Mouse (Mus musculus) adrenal gland, postnatal 10 days (tissue): ENCODE measurements around the gene Prkag2. TPM values are rescaled to one million over a fixed set of nuclear protein-coding genes. Genes with fewer than 3 reads are reported as not detected.
A peak's percentile ranks its signal among the peaks of the same experiment; 100 is the strongest.

Source experiments
- DNase-seq: peaks from one replicate; pipeline ENCODE4 v3.0.0; 2021; ENCODE audit warnings: mixed read lengths
- total RNA-seq, 2 experiments: library from RNA; stranded (reverse); gene quantifications; 2 replicates each; pipeline ENCODE4 v1.2.3; 2021

The Prkag2 gene
- total RNA-seq, 2 experiments from 2014 or later: 76.5 to 129 TPM

GRCm38 (mm10) chr5:25047670-25048069 is 52.8 kb downstream of the Prkag2 start:
- DNase-seq: no peak

- DNase-seq: no peak
These were observed 53.7 kb downstream of the Prkag2 start for GRCm38 (mm10) chr5:25046762-25047161.

DNA sequence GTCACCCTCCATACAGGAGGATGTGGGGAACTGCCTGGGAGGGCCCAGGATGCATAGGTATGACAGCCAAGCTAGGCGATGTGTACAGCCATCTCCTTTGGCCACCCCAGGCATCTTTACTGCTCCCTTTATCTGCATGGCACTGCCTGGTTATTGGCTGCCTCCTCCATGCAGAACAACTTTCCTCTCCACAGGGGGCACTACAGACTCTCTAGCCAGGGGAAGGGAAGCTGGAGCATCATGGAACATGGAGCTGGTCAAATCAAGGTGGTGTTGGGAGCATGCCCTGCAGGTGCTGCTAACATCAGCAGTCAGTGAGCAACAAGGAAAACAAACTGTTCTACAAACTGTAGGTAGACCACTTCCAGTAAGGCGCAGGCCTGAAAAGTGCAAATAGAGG is 56.4 kb downstream of the Prkag2 start:
- DNase-seq: no peak

DNA sequence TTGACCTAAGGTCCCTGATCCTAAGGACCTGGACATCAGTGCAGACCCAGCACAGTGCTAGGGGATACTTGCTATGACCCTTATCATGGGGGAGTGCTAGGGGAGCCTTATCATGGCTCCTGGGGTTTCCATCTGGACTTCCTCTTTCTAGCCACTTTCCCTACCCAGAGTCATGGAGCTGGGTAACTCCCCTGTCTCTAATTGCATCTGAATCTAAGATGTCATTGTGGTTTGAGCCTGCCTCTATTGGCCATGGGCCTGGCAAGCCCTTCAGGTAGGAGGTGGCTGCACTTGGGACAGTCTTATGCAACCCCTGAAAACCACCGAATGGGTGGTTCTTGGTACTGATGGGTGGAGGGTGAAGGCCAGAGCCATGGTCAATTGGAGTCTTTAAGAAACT is 58.5 kb downstream of the Prkag2 start:
- no peak for DNase-seq

DNA sequence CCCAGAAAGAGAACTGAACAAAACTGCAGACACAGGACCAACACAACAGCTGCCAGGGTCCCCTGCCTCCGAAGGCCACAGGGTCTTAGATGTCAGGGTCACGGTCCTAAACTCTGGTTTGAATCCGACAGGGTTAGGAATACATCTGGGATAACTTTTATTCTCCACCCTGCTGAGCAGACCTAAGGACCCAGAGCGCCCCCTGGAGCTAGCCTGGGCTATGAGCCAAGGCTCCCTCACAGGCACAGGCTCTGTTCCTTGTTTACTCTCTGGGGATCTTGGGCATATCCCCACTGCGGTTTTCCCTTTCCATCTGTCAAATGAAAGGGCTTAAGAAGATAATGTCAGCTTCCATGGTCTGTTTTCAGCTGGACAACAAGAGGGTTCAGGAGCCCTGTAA is 59.1 kb downstream of the Prkag2 start:
- DNase-seq: peak; percentile 62

GRCm38 (mm10) chr5:25040903-25041302 is 59.5 kb downstream of the Prkag2 start:
- DNase-seq: no peak

DNA sequence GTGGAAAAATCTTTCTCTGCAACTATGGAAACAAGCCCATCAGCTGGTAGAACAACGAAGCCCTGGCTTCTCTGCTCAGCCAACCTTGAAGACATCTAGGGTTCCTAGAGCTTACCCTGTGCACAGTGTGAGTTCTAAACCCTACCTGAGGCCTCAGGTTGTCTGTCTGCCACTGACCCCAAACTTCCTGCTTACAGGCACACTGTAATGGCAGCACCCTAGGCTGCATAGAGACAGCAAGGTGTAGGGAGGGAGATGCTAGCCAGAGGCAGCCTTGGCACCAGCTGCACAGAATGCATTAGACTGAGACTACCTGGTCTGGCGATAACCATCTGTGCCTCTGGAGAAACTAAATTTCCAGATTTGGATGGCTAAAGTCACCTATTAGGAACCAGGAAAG is 61.6 kb downstream of the Prkag2 start:
- DNase-seq: no peak

DNA sequence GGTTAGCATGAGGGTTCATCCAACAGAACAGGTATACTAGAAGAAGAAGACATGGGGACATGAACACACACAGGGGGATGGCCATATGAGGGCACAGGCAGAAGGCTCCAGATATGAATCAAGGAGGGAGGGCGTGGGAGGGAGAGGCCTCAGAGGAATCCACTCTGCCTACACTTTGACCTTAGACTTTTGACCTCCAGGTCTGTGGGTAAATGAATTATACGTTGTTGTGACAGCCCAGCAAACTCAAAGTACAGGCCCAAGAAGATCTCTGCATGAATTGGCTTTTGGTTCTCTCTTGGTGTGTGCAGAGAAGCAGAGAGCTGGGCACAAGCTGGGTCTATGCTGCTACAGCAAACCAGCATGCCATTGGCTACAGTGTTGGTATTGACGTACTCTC is 65.1 kb downstream of the Prkag2 start:
- DNase-seq: no peak

DNA sequence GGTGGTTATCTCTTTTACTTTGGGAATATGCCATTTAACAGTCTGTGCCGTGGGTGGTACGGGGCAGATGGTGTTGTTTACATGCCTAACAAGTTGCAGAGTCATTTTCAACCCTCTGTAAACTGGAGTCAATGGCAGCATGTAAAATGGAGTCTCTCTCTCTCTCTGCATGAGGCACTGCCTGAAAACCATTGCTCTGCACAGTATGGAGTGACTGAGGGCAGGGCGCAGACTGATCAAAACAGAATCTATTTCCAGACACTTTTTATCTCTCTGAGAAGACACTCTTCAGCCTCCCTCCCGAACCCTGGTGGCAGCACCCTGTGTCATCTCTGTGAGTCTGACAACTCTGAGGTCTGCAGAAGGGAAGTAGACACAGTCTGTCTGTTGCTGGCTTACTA is 69.0 kb downstream of the Prkag2 start:
- DNase-seq: no peak

- DNase-seq: no peak
These were observed 69.4 kb downstream of the Prkag2 start for GRCm38 (mm10) chr5:25031037-25031436.

DNA sequence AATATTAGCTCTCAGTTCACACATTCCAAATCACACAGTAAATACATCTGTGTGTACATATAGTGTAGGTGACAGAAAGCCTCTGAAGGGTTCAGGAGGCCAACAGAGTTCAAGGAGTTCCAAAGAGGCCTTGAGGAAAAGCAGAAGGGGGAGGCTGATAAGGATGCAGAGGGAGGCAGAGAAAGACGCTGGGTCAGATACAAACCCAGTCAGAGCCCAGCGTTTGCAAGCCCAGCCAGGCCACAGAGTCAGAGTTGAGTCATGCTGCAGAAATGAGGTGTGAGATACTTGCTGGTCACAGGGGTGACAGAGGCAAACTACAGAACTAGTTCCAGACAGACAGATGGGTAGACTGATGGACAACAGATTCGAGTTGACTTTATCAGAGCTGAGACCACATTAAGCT is 70.2 kb downstream of the Prkag2 start:
- no peak for DNase-seq

- peak; percentile 72 for DNase-seq
These were observed 72.8 kb downstream of the Prkag2 start for GRCm38 (mm10) chr5:25027673-25028072.

DNA sequence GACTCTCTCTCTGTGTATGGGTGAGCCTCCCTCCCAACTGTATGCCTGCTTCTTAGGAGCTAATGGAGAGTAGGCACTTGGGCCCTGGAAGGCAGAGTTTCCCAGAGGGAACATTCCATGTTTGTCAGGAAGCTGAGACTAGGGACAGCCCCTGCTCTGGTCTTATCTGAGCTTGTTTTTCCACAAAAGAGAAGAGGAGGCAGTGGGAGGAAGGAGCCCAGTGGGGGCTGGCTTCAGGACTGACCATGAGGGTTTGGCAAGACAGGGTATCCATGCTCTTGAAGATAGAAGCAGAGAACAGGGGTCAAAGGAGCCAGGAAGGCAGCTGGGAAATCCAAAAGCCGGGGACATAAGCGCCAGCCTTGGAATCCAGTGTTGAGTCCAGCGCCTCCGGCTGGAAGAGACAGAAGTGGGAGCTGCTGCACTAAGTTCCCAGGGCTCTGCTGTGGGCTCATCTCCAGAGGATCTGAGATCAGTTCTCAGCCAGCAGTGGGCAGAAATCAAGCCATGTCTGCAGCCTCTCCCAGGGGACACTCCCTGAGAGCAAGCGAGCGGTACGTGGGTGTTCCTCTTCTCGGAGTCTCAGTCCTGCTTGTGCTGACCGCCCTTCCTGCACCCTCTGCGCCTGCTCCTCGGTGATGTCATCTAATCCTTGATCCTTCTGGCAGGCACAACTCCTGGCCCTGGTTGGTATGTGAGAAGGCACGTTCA is 75.0 kb downstream of the Prkag2 start:
- peak; percentile 64 for DNase-seq

DNA sequence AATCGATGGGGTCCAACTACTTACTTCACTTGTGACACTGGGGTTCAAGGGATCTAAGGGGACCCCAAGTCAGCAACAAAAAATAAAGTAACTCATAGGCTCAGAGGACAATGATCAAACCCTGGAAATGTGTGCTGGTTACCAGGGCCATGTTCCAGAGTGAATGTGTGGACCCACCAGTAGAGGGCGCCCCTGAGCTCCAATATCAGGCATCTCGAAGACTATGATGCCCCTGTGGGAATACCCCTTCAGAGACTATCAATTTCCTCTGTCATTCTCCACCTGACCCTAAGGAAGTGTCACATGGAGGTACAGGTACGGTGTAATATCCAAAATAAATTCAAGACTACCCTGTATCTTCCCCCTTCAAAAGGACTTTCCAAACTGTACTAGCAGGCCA is 77.5 kb downstream of the Prkag2 start:
- peak; percentile 67 for DNase-seq

DNA sequence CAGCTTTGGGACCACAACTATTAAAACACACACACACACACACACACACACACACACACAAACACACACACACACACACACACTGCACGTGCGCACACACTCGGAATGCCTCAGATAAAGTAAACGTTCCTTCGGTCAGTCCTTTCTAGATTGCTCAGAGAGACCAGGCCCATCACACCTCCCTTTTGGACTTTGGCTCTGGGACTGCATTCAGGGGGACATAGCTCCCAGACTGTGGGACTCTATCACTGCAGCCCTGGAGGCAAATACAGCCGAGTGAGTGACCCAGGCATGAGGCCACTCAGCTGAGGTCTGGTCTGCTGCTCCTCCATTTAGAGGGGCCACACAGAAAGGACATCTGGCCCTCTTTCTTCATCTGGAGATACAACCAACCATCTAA is 81.2 kb downstream of the Prkag2 start:
- DNase-seq: no peak

GRCm38 (mm10) chr5:25012134-25012533 is 88.3 kb downstream of the Prkag2 start:
- DNase-seq: no peak

- peak; percentile 85 for DNase-seq
These were observed 89.4 kb downstream of the Prkag2 start for GRCm38 (mm10) chr5:25011019-25011485.

- peak; percentile 94 for DNase-seq
These were observed 90.0 kb downstream of the Prkag2 start for GRCm38 (mm10) chr5:25010438-25010892.

GRCm38 (mm10) chr5:25009770-25010169 is 90.7 kb downstream of the Prkag2 start:
- no peak for DNase-seq

DNA sequence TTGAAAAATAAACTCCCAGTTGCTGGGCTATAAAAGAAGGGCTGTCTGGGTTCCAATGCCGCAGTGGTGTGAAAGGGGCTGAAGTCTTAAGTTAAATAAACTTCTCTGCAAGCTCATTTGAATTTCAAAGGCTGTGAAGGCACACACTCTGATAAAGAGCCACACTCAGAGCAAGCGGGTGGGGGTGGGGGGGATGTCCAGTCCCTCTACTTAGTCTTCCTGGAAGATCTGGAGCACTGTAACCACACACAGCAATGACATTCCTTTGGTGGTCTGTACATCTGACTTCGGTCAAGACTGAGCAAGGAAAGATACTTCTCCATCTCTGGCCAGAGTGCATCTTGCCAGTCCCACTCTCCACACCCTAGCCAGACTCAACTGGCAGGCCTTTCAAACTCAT is 91.5 kb downstream of the Prkag2 start:
- DNase-seq: no peak

- DNase-seq: peak; percentile 94
These were observed 93.6 kb downstream of the Prkag2 start for GRCm38 (mm10) chr5:25006848-25007247.

DNA sequence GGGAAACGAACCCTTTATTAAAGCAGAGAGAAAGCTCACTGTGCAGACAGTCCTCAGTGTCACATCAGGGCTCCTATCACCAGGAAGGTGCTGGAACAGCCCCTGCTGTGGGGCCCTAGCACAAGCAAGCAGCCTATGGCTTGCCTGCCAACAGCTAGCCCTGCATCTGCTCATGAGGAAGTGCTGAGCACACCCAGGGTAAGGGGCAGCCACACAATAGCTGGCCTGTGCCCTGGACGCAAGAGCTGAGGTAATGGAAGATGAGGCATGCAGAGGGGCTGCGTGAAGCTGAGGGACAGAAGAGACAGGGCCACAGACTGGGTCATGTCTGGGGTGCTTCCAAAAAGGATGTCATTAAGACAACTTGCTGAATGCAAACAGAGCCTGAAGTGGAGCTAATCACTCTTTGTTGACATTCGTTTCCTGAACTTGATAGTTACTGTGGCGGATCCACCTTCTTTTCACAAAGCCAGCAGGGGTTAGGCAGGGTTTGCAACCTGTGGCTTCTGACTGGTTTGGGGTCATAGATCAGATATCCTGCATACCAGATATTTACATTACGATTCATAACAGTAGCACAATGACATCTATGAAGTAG is 94.8 kb downstream of the Prkag2 start:
- DNase-seq: no peak

GRCm38 (mm10) chr5:25001391-25001794 is 99.0 kb downstream of the Prkag2 start:
- peak; percentile 62 for DNase-seq

DNA sequence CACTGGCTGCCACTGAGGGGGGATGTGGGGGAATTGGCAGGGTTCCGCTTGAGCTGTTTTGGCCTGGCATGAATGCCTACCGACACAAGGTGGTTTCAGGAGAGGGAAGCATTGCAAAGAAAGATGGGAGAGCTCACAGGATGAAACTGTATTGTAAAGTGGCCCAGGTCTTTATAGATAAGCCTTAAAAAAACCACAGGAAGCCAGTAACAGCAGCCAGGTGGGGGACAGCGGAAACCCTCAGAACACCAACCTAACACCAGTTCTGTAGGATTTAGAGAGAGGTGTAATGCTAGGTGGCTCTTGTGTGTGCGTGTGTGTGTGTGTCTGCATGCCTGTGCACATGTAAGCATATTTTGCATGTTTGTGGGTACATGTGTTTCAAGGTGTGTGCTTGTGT is 101.1 kb downstream of the Prkag2 start:
- DNase-seq: no peak
